Mouse (Mus musculus): ENCODE data around the gene Ciita. TPM values are rescaled to one million over a fixed set of nuclear protein-coding genes. Genes with fewer than 3 reads are reported as not detected.

Ciita gene
- polyA plus RNA-seq, 1 experiment from 2014 or later, result 0.59 TPM

DNA sequence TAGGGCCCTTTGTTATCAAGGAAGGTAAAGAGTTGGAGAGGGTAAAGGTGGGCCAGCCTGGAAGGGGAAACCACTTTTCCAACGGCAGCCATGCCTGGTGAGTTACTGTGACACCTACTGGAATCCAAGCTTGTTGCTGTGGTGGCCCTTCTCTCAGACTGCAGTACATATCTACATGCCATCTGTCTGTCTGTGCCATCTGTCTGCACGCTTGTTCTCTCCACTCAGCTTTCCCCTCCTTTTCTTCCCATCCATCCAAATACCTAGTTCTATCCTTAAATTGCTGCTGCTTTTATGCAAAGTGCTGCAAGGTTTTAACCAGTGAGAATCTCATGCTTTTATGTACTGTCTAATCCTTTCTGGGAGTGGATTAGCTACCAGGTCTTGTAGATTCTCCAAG is 69.7 kb downstream of the Ciita start:
- no peaks in the 10 kb centered on the region for H3K9me3 ChIP-seq (ENCODE audit: control insufficient read depth, low read length)
- no peak overlapping the region for H3K4me2 ChIP-seq (ENCODE audit: low read length)
- H3K4me1 ChIP-seq (ENCODE audit: control insufficient read depth in 2 of 2, insufficient read depth in 2 of 2, low read length in 2 of 2), result peaks cover 7 to 15% of the 10 kb centered on the region in 2 experiments
- no peak overlapping the region for H3K27ac ChIP-seq (replicated peaks in 1 of 2; ENCODE audit: control insufficient read depth in 1 of 2, insufficient read depth in 1 of 2, low read depth in 2 of 2, low read length in 2 of 2)
- H3K27me3 ChIP-seq (ENCODE audit: control insufficient read depth, insufficient read depth, low read length), result no peaks in the 10 kb centered on the region
- H3K9ac ChIP-seq (ENCODE audit: low read length), result no peak overlapping the region
- no peak for ATAC-seq (ENCODE audit: insufficient number of reproducible peaks, insufficient read depth, low FRiP score, low read depth)
- H3K36me3 ChIP-seq (ENCODE audit: control insufficient read depth, insufficient read depth, low read length), result no peaks in the 10 kb centered on the region
- no peak overlapping the region for H3K4me3 ChIP-seq (ENCODE audit: control insufficient read depth in 1 of 2, insufficient read depth in 1 of 2, low read depth in 1 of 2, low read length in 2 of 2)
- 77% methylated on average over 2 of the region's 2 CpGs for WGBS

DNA sequence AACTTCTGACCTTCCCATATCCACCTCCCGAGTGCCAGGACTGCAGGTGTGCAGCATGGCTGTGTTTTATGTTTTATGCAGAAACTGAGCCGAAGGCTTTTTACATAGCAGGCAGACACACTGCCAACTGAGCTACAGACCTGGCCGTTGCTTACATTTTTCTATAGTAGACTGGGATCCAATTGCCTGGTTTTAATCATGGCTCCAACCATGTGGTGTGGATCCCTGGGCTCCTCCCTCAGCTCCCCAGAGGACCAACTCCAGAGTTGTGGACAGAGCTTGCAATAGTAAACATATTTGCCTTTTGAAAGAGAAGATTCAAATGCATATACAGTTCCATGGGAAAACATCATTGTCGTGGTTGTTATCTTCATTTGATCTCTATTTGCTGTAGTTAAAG is 71.7 kb downstream of the Ciita start:
- H3K4me1 ChIP-seq (ENCODE audit: control insufficient read depth in 2 of 2, insufficient read depth in 2 of 2, low read length in 2 of 2), result peaks cover 4 to 7% of the 10 kb centered on the region in 2 experiments
- no peak for ATAC-seq (ENCODE audit: insufficient number of reproducible peaks, insufficient read depth, low FRiP score, low read depth)
- WGBS, result 83% methylated on average over 4 of the region's 4 CpGs

DNA sequence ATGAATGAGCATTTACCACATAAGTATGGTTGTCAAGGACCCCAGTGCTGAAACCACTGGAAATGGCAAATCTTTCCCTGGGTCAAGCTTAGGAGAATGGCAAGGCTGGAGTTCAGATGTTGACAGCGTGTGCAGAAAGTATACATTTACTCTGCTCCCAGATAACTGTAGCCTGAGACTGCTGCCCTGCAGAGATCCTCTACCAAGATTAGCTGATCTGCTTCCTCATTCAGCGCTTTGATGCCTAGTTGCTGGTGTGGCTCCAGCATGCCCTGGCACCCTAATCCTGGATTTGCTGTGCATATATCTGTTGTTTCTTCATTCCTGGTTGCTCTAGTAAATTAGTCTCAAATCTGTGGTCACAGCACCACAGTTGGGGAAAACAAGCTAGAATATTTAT is 74.0 kb downstream of the Ciita start:
- Histone ChIP-seq H3K9me3 (ENCODE audit: control insufficient read depth, low read length) (no peaks in the 10 kb centered on the region), H3K4me2 (ENCODE audit: low read length) (no peak overlapping the region), H3K4me1 (ENCODE audit: control insufficient read depth in 2 of 2, insufficient read depth in 2 of 2, low read length in 2 of 2) (peaks cover 4 to 7% of the 10 kb centered on the region in 2 experiments), H3K27ac (replicated peaks in 1 of 2; ENCODE audit: control insufficient read depth in 1 of 2, insufficient read depth in 1 of 2, low read depth in 2 of 2, low read length in 2 of 2) (no peak overlapping the region), H3K36me3 (ENCODE audit: control insufficient read depth, insufficient read depth, low read length) (no peaks in the 10 kb centered on the region), H3K9ac (ENCODE audit: low read length) (no peak overlapping the region), H3K27me3 (ENCODE audit: control insufficient read depth, insufficient read depth, low read length) (no peaks in the 10 kb centered on the region), H3K4me3 (ENCODE audit: control insufficient read depth in 1 of 2, insufficient read depth in 1 of 2, low read depth in 1 of 2, low read length in 2 of 2) (no peak overlapping the region)
- WGBS, result 78% methylated on average over 2 of the region's 2 CpGs
- ATAC-seq (ENCODE audit: insufficient number of reproducible peaks, insufficient read depth, low FRiP score, low read depth), result no peak

More for the DNA sequence above, 71.7 kb downstream of the Ciita start:
- no peak overlapping the region for H3K4me3 ChIP-seq (ENCODE audit: control insufficient read depth in 1 of 2, insufficient read depth in 1 of 2, low read depth in 1 of 2, low read length in 2 of 2)
- no peak overlapping the region for H3K27ac ChIP-seq (replicated peaks in 1 of 2; ENCODE audit: control insufficient read depth in 1 of 2, insufficient read depth in 1 of 2, low read depth in 2 of 2, low read length in 2 of 2)
- no peaks in the 10 kb centered on the region for H3K36me3 ChIP-seq (ENCODE audit: control insufficient read depth, insufficient read depth, low read length)
- H3K9ac ChIP-seq (ENCODE audit: low read length), result no peak overlapping the region
- no peak overlapping the region for H3K4me2 ChIP-seq (ENCODE audit: low read length)
- H3K9me3 ChIP-seq (ENCODE audit: control insufficient read depth, low read length), result no peaks in the 10 kb centered on the region
- H3K27me3 ChIP-seq (ENCODE audit: control insufficient read depth, insufficient read depth, low read length), result no peaks in the 10 kb centered on the region

DNA sequence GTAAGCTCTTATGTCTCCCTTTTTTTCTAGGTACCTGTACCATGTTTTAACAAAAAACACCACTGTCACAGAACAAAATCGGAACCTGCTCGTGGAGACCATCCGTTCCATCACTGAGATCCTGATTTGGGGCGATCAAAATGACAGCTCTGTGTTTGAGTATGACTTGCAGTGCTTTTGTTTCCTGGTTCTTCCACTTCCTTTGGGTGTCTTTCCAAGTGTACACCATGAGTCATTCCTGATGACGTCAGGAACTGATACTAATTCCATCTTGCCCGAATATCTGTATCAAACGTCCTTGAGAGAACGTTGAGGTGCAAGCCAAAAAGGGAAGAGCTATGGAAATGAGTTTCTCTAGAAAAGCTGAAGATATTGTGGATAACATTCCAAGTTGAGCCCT is 80.1 kb downstream of the Ciita start:
- H3K4me2 ChIP-seq (ENCODE audit: low read length), result no peak overlapping the region
- H3K4me3 ChIP-seq (ENCODE audit: control insufficient read depth in 1 of 2, insufficient read depth in 1 of 2, low read depth in 1 of 2, low read length in 2 of 2), result no peak overlapping the region
- H3K27me3 ChIP-seq (ENCODE audit: control insufficient read depth, insufficient read depth, low read length), result no peaks in the 10 kb centered on the region
- H3K9me3 ChIP-seq (ENCODE audit: control insufficient read depth, low read length), result no peaks in the 10 kb centered on the region
- peaks cover 24% of the 10 kb centered on the region for H3K36me3 ChIP-seq (ENCODE audit: control insufficient read depth, insufficient read depth, low read length)
- ATAC-seq (ENCODE audit: insufficient number of reproducible peaks, insufficient read depth, low FRiP score, low read depth), result no peak
- peaks cover 13 to 20% of the 10 kb centered on the region in 2 experiments for H3K4me1 ChIP-seq (ENCODE audit: control insufficient read depth in 2 of 2, insufficient read depth in 2 of 2, low read length in 2 of 2)
- 62% methylated on average over 8 of the region's 8 CpGs for WGBS
- H3K9ac ChIP-seq (ENCODE audit: low read length), result no peak overlapping the region
- no peak overlapping the region for H3K27ac ChIP-seq (replicated peaks in 1 of 2; ENCODE audit: control insufficient read depth in 1 of 2, insufficient read depth in 1 of 2, low read depth in 2 of 2, low read length in 2 of 2)

DNA sequence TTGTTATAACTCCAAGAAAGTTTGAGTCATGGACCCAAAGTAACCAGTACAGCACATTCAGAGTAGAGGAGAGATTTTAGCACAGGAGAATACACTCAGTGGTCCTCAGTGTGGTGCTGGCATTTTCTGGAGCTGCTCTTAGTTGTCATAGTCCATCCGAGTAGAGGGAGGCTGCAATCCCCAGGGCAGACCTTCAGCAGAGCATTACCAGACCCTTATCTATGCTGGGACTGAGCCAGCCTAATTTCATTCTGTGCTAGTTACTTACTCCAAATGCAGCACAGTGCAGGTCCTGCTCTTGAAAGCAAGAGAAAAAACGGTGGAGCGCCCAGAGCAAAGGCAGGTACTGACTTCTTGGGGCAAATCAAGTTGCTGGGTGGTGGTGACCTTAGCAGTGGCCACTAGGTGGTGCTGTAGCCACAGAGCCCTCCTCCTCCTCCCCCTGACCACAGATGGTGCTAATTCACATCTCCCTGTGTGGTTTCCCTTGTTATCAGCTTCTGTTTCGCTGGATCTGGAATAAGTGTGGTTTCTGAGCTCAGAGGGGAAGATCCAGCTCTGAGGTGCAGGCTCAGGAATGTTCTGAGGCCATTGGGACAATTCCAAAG is 85.5 kb downstream of the Ciita start:
- no peak overlapping the region for H3K27ac ChIP-seq (replicated peaks in 1 of 2; ENCODE audit: control insufficient read depth in 1 of 2, insufficient read depth in 1 of 2, low read depth in 2 of 2, low read length in 2 of 2)
- H3K4me2 ChIP-seq (ENCODE audit: low read length), result no peak overlapping the region
- ATAC-seq (ENCODE audit: insufficient number of reproducible peaks, insufficient read depth, low FRiP score, low read depth), result peak; percentile 27; the same call in 1 of the 2 replicates
- no peaks in the 10 kb centered on the region for H3K27me3 ChIP-seq (ENCODE audit: control insufficient read depth, insufficient read depth, low read length)
- no peak overlapping the region for H3K4me3 ChIP-seq (ENCODE audit: control insufficient read depth in 1 of 2, insufficient read depth in 1 of 2, low read depth in 1 of 2, low read length in 2 of 2)
- H3K9me3 ChIP-seq (ENCODE audit: control insufficient read depth, low read length), result no peaks in the 10 kb centered on the region
- H3K4me1 ChIP-seq (ENCODE audit: control insufficient read depth in 2 of 2, insufficient read depth in 2 of 2, low read length in 2 of 2), result peaks cover 9 to 23% of the 10 kb centered on the region in 2 experiments
- peaks cover 38% of the 10 kb centered on the region for H3K36me3 ChIP-seq (ENCODE audit: control insufficient read depth, insufficient read depth, low read length)
- no peak overlapping the region for H3K9ac ChIP-seq (ENCODE audit: low read length)
- 23% methylated on average over 4 of the region's 4 CpGs for WGBS

DNA sequence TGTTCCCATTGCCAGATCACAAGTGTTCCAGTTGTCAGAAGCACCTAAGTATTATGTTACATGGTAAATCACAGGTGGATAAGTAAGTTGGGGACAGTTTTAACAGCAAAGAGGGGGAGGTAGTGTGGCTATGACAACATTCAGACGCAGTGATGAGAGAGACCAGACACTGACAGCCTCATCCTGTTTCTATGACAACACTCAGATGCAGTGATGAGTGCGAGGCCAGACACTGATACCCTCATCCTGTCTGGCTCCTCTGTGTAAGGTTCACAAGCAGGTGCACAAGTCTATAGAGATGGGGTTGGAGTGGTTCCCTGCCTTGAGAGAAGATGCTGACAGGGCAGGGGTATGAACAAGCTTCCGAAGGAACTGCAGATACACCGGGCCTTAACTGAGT is 87.3 kb downstream of the Ciita start:
- ATAC-seq (ENCODE audit: insufficient number of reproducible peaks, insufficient read depth, low FRiP score, low read depth), result no peak
- no peaks in the 10 kb centered on the region for H3K9me3 ChIP-seq (ENCODE audit: control insufficient read depth, low read length)
- H3K36me3 ChIP-seq (ENCODE audit: control insufficient read depth, insufficient read depth, low read length), result peaks cover 44% of the 10 kb centered on the region

DNA sequence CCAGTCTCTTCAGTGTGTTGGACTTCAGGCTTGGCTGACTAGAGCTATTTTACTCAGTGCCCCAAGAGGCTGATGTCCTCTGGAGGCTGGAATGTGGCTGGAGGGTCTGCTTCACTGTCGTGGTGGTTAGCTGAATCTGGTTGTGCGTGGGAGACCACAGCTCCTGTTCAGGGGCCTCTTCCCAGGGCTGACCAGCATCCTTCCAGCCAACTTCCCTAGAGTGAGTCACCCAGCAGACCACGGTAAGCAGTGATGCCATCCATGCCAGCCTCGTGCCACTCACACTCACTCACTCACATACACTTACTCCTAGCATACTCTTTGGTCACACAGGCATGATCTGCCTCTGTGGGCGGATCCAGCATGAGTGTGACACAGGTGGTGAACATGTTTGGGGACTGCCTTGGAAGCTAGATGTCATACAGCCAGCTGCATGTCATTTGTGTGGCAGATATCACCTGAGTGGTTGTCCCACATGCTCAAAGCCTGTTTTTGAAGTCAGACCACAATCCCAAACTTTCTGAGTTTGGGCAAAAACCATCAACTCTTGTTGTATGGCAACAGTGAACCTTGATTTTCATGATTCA is 90.0 kb downstream of the Ciita start:
- H3K27me3 ChIP-seq (ENCODE audit: control insufficient read depth, insufficient read depth, low read length), result no peaks in the 10 kb centered on the region
- ATAC-seq (ENCODE audit: insufficient number of reproducible peaks, insufficient read depth, low FRiP score, low read depth), result no peak
- H3K9ac ChIP-seq (ENCODE audit: low read length), result no peak overlapping the region
- H3K4me3 ChIP-seq (ENCODE audit: control insufficient read depth in 1 of 2, insufficient read depth in 1 of 2, low read depth in 1 of 2, low read length in 2 of 2), result no peak overlapping the region
- H3K36me3 ChIP-seq (ENCODE audit: control insufficient read depth, insufficient read depth, low read length), result peaks cover 56% of the 10 kb centered on the region
- H3K9me3 ChIP-seq (ENCODE audit: control insufficient read depth, low read length), result no peaks in the 10 kb centered on the region
- 76% methylated on average over 5 of the region's 5 CpGs for WGBS
- H3K4me2 ChIP-seq (ENCODE audit: low read length), result no peak overlapping the region
- peaks cover 4 to 11% of the 10 kb centered on the region in 2 experiments; a peak in 3 of 4 replicates for H3K4me1 ChIP-seq (ENCODE audit: control insufficient read depth in 2 of 2, insufficient read depth in 2 of 2, low read length in 2 of 2)
- H3K27ac ChIP-seq (replicated peaks in 1 of 2; ENCODE audit: control insufficient read depth in 1 of 2, insufficient read depth in 1 of 2, low read depth in 2 of 2, low read length in 2 of 2), result no peak overlapping the region

More for the DNA sequence above, 87.3 kb downstream of the Ciita start:
- no peak overlapping the region for H3K4me2 ChIP-seq (ENCODE audit: low read length)
- H3K27me3 ChIP-seq (ENCODE audit: control insufficient read depth, insufficient read depth, low read length), result no peaks in the 10 kb centered on the region
- no peak overlapping the region for H3K4me3 ChIP-seq (ENCODE audit: control insufficient read depth in 1 of 2, insufficient read depth in 1 of 2, low read depth in 1 of 2, low read length in 2 of 2)
- peaks cover 4 to 11% of the 10 kb centered on the region in 2 experiments; a peak in 3 of 4 replicates for H3K4me1 ChIP-seq (ENCODE audit: control insufficient read depth in 2 of 2, insufficient read depth in 2 of 2, low read length in 2 of 2)
- no peak overlapping the region for H3K27ac ChIP-seq (replicated peaks in 1 of 2; ENCODE audit: control insufficient read depth in 1 of 2, insufficient read depth in 1 of 2, low read depth in 2 of 2, low read length in 2 of 2)
- 88% methylated on average over 4 of the region's 4 CpGs for WGBS
- H3K9ac ChIP-seq (ENCODE audit: low read length), result no peak overlapping the region
